In genomic region chr1:70527134-70527533, GRCm38 (mm10) we compare ENCODE assay signal across 24 mouse cellular contexts.
"Had no signal": no experiment of that assay in that cellular context is flagged by ENCODE, and none has a peak within 500 bp of the region (broad histone marks: within the 10 kb centered on the region; RNA-seq: fewer than 3 reads in every experiment).

No protein-coding gene starts in this region.

- ATAC-seq: liver, embryonic 12.5 days had no signal

- H3K4me1 ChIP-seq: limb, embryonic 10.5 days; limb, embryonic 13.5 days; liver, embryonic 12.5 days; liver, embryonic 15.5 days; lung, embryonic 15.5 days; megakaryocyte, embryonic 14.5 days; midbrain, embryonic 10.5 days; neural tube, embryonic 12.5 days; neural tube, embryonic 15.5 days had no signal

- H3K9me3 ChIP-seq: limb, embryonic 10.5 days; liver, embryonic 12.5 days; liver, embryonic 15.5 days; lung, embryonic 15.5 days; midbrain, embryonic 10.5 days; neural tube, embryonic 15.5 days had no signal

- DNase-seq: kidney, postnatal 10 days; kidney, postnatal 36 days; layer of hippocampus, postnatal 36 days; liver; lung, adult 18-20 months; lung, postnatal 10 days; lung, postnatal 36 days; midbrain, embryonic 14.5 days; right cerebral cortex, adult 18-20 months; right cerebral cortex, postnatal 14 days; right cerebral cortex, postnatal 4 days; thymus, adult 2 months; thymus, postnatal 14 days; thymus, postnatal 4 days had no signal

- H3K4me2 ChIP-seq: limb, embryonic 13.5 days; liver, embryonic 12.5 days; liver, embryonic 15.5 days; lung, embryonic 15.5 days; neural tube, embryonic 12.5 days; neural tube, embryonic 15.5 days had no signal

- H3K4me3 ChIP-seq: limb, embryonic 10.5 days; limb, embryonic 13.5 days; liver, embryonic 12.5 days; liver, embryonic 15.5 days; lung, embryonic 15.5 days; megakaryocyte, embryonic 14.5 days; midbrain, embryonic 10.5 days; neural tube, embryonic 12.5 days; neural tube, embryonic 15.5 days had no signal

- H3K27ac ChIP-seq: limb, embryonic 10.5 days; limb, embryonic 13.5 days; liver, embryonic 12.5 days; liver, embryonic 15.5 days; lung, embryonic 15.5 days; midbrain, embryonic 10.5 days; neural tube, embryonic 12.5 days; neural tube, embryonic 15.5 days; stomach, postnatal 0 days had no signal

- H3K27me3 ChIP-seq: limb, embryonic 13.5 days; liver, embryonic 12.5 days; liver, embryonic 15.5 days; lung, embryonic 15.5 days; megakaryocyte, embryonic 14.5 days; neural tube, embryonic 12.5 days; neural tube, embryonic 15.5 days had no signal

- H3K9ac ChIP-seq: limb, embryonic 13.5 days; liver, embryonic 12.5 days; liver, embryonic 15.5 days; lung, embryonic 15.5 days; neural tube, embryonic 12.5 days; neural tube, embryonic 15.5 days had no signal

- H3K36me3 ChIP-seq: limb, embryonic 10.5 days; limb, embryonic 13.5 days; liver, embryonic 12.5 days; liver, embryonic 15.5 days; lung, embryonic 15.5 days; midbrain, embryonic 10.5 days; neural tube, embryonic 12.5 days; neural tube, embryonic 15.5 days had no signal
